Mouse (Mus musculus): ENCODE measurements around the gene Tsr3. TPM values are rescaled to one million over a fixed set of nuclear protein-coding genes. Genes with fewer than 3 reads are reported as not detected.

Tsr3 gene
- polyA plus RNA-seq, 1 experiment from 2014 or later, result 46.4 TPM

- H3K4me1 ChIP-seq, result peaks cover 30% of the 10 kb centered on the region
- 79% methylated on average over 9 of the region's 9 CpGs for WGBS
- H3K4me2 ChIP-seq, result peak within 1 kb of the TSS; percentile 49
- no peak for ATAC-seq (ENCODE audit: borderline replicate concordance, extremely low read depth, low FRiP score, low TSS enrichment)
- H3K27ac ChIP-seq, result peak within 1 kb of the TSS; percentile 97
- H3K9ac ChIP-seq, result peak within 1 kb of the TSS; percentile 98
- H3K9me3 ChIP-seq, result no peaks in the 10 kb centered on the region
- no peaks in the 10 kb centered on the region for H3K27me3 ChIP-seq
- H3K4me3 ChIP-seq, result peak within 1 kb of the TSS; percentile 79
- no peaks in the 10 kb centered on the region for H3K36me3 ChIP-seq
These were observed 34.8 kb downstream of the Tsr3 start, which contains the start of gene Ube2i for GRCm38 (mm10) chr17:25274571-25275346. Gene Ube2i (minus strand): TSS chr17:25274622.

DNA sequence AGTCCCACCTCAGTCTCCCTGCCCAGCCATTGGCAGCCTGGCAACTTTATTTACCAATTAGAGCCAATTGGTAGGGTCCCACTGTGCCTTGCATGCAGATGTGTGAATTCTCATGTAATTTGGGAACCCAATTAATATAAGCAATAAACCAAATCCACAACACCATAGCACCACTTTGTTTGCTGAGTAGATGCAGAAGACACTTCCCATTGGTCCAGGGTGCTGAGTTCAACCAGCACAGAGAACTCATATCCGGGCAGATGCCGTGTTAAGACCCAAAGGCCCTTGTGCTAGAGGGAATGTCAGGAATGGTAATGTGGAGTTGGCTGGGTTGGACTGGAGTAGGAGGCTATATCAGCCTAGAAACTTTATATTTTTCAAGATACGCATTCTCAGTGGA is 35.9 kb downstream of the Tsr3 start:
- H3K4me1 ChIP-seq, result peaks cover 21% of the 10 kb centered on the region
- no peaks in the 10 kb centered on the region for H3K27me3 ChIP-seq
- H3K36me3 ChIP-seq, result no peaks in the 10 kb centered on the region
- H3K4me2 ChIP-seq, result no peak overlapping the region
- 93% methylated on average over 3 of the region's 3 CpGs for WGBS
- no peak for ATAC-seq (ENCODE audit: borderline replicate concordance, extremely low read depth, low FRiP score, low TSS enrichment)
- H3K9ac ChIP-seq, result no peak overlapping the region
- H3K9me3 ChIP-seq, result no peaks in the 10 kb centered on the region
- H3K4me3 ChIP-seq, result no peak overlapping the region
- no peak overlapping the region for H3K27ac ChIP-seq

- H3K4me2 ChIP-seq, result peak overlapping the region; percentile 26; the same call in 1 of the 2 replicates
- no peak overlapping the region for H3K9ac ChIP-seq
- H3K4me1 ChIP-seq, result no peaks in the 10 kb centered on the region
- 34% methylated on average over 11 of the region's 11 CpGs for WGBS
- H3K27me3 ChIP-seq, result no peaks in the 10 kb centered on the region
- no peak overlapping the region for H3K4me3 ChIP-seq
- H3K9me3 ChIP-seq, result no peaks in the 10 kb centered on the region
- no peaks in the 10 kb centered on the region for H3K36me3 ChIP-seq
- no peak for ATAC-seq (ENCODE audit: borderline replicate concordance, extremely low read depth, low FRiP score, low TSS enrichment)
- no peak overlapping the region for H3K27ac ChIP-seq
These were observed 42.2 kb downstream of the Tsr3 start for GRCm38 (mm10) chr17:25282133-25282532.

DNA sequence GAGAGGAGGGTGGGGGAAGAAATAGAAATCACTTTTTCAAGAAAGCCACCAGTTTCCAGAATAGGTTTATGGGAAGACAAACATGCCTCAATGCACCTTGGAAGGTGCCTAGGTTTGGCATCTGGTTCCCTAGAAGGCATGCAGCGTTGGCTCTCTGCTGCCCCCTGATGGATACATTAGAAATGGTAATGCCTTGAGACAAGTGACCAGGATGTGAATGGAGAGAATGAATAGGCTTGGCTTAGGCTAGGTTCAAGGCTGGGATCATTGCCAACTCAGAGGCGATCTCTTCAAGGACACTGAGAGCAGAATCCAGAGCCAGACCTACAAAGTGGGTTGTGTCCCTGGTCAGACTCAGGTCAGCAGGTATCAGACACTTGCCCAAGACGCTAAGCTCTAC is 45.1 kb downstream of the Tsr3 start:
- 19% methylated on average over 3 of the region's 3 CpGs for WGBS
- Histone ChIP-seq H3K27me3 (no peaks in the 10 kb centered on the region), H3K4me2 (no peak overlapping the region), H3K9ac (no peak overlapping the region), H3K9me3 (no peaks in the 10 kb centered on the region), H3K4me1 (no peaks in the 10 kb centered on the region), H3K4me3 (no peak overlapping the region), H3K36me3 (no peaks in the 10 kb centered on the region), H3K27ac (no peak overlapping the region)
- ATAC-seq (ENCODE audit: borderline replicate concordance, extremely low read depth, low FRiP score, low TSS enrichment), result no peak

GRCm38 (mm10) chr17:25288842-25289241 is 48.9 kb downstream of the Tsr3 start:
- Histone ChIP-seq H3K9ac (no peak overlapping the region), H3K9me3 (no peaks in the 10 kb centered on the region), H3K36me3 (no peaks in the 10 kb centered on the region), H3K4me2 (no peak overlapping the region), H3K4me1 (no peaks in the 10 kb centered on the region), H3K4me3 (no peak overlapping the region), H3K27ac (no peak overlapping the region), H3K27me3 (no peaks in the 10 kb centered on the region)
- 15% methylated on average over 4 of the region's 4 CpGs for WGBS
- no peak for ATAC-seq (ENCODE audit: borderline replicate concordance, extremely low read depth, low FRiP score, low TSS enrichment)

- no peak for ATAC-seq (ENCODE audit: borderline replicate concordance, extremely low read depth, low FRiP score, low TSS enrichment)
- H3K27me3 ChIP-seq, result no peaks in the 10 kb centered on the region
- 18% methylated on average over 4 of the region's 4 CpGs for WGBS
- H3K4me3 ChIP-seq, result no peak overlapping the region
- H3K9ac ChIP-seq, result no peak overlapping the region
- H3K4me1 ChIP-seq, result no peaks in the 10 kb centered on the region
- H3K36me3 ChIP-seq, result no peaks in the 10 kb centered on the region
- no peaks in the 10 kb centered on the region for H3K9me3 ChIP-seq
- no peak overlapping the region for H3K4me2 ChIP-seq
- H3K27ac ChIP-seq, result no peak overlapping the region
These were observed 50.4 kb downstream of the Tsr3 start for GRCm38 (mm10) chr17:25290411-25290810.

Small RNA genes lying within 50 kb of the gene (microRNA-seq; reads per million reads assigned to microRNA genes)
- not detected for gene Mir3547

Other genes starting within 250 kb of the Tsr3 start
- gene Cramp1l, start 224.4 kb upstream of the Tsr3 start, polyA plus RNA-seq (2015; fragmentation: Nextera tagmentation; extraction: Ambion mirVana), result 6.3 and 7.6 TPM in 2 replicates
- 17.0 and 18.1 TPM in 2 replicates for gene Ift140, start 224.1 kb upstream of the Tsr3 start, polyA plus RNA-seq (2015; fragmentation: Nextera tagmentation; extraction: Ambion mirVana)
- gene Tmem204, start 156.6 kb upstream of the Tsr3 start, polyA plus RNA-seq (2015; fragmentation: Nextera tagmentation; extraction: Ambion mirVana), result 88.2 and 93.2 TPM in 2 replicates
- 42.2 and 46.3 TPM in 2 replicates for gene Telo2, start 124.2 kb upstream of the Tsr3 start, polyA plus RNA-seq (2015; fragmentation: Nextera tagmentation; extraction: Ambion mirVana)
- gene Ptx4, start 119.4 kb upstream of the Tsr3 start, polyA plus RNA-seq (2015; fragmentation: Nextera tagmentation; extraction: Ambion mirVana), result 0.14 TPM in 1 of 2 replicates, not detected in the other
- gene Clcn7, start 106.8 kb upstream of the Tsr3 start, polyA plus RNA-seq (2015; fragmentation: Nextera tagmentation; extraction: Ambion mirVana), result 21.4 and 22.4 TPM in 2 replicates
- gene Ccdc154, start 77.7 kb upstream of the Tsr3 start, polyA plus RNA-seq (2015; fragmentation: Nextera tagmentation; extraction: Ambion mirVana), result 0.44 and 0.50 TPM in 2 replicates
- 9.0 and 10.3 TPM in 2 replicates for gene Gm38655, start 64.7 kb upstream of the Tsr3 start, polyA plus RNA-seq (2015; fragmentation: Nextera tagmentation; extraction: Ambion mirVana)
- 32.1 and 33.0 TPM in 2 replicates for gene BC003965, start 55.6 kb upstream of the Tsr3 start, polyA plus RNA-seq (2015; fragmentation: Nextera tagmentation; extraction: Ambion mirVana)
- 8.6 and 8.8 TPM in 2 replicates for gene Unkl, start 51.8 kb upstream of the Tsr3 start, polyA plus RNA-seq (2015; fragmentation: Nextera tagmentation; extraction: Ambion mirVana)
- gene Gnptg, start within 50 bp of the Tsr3 start, polyA plus RNA-seq (2015; fragmentation: Nextera tagmentation; extraction: Ambion mirVana), result 43.3 and 47.2 TPM in 2 replicates
- 0.91 and 1.2 TPM in 2 replicates for gene Baiap3, start 16.2 kb downstream of the Tsr3 start, polyA plus RNA-seq (2015; fragmentation: Nextera tagmentation; extraction: Ambion mirVana)
- gene Ube2i, start 34.5 kb downstream of the Tsr3 start, polyA plus RNA-seq (2015; fragmentation: Nextera tagmentation; extraction: Ambion mirVana), result 698 TPM in 2 replicates
- gene Prss34, start 58.2 kb downstream of the Tsr3 start, polyA plus RNA-seq (2015; fragmentation: Nextera tagmentation; extraction: Ambion mirVana), result 0.80 and 1.3 TPM in 2 replicates
- gene Prss28, start 68.5 kb downstream of the Tsr3 start, polyA plus RNA-seq (2015; fragmentation: Nextera tagmentation; extraction: Ambion mirVana), result not detected in 2 replicates
- not detected in 2 replicates for gene Prss29, start 78.5 kb downstream of the Tsr3 start, polyA plus RNA-seq (2015; fragmentation: Nextera tagmentation; extraction: Ambion mirVana)
- gene Tpsab1, start 105.4 kb downstream of the Tsr3 start, polyA plus RNA-seq (2015; fragmentation: Nextera tagmentation; extraction: Ambion mirVana), result 0.19 and 0.24 TPM in 2 replicates
- 3.6 and 5.7 TPM in 2 replicates for gene Tpsb2, start 126.1 kb downstream of the Tsr3 start, polyA plus RNA-seq (2015; fragmentation: Nextera tagmentation; extraction: Ambion mirVana)
- 0.46 and 0.76 TPM in 2 replicates for gene Tpsg1, start 129.1 kb downstream of the Tsr3 start, polyA plus RNA-seq (2015; fragmentation: Nextera tagmentation; extraction: Ambion mirVana)
- gene Cacna1h, start 193.6 kb downstream of the Tsr3 start, polyA plus RNA-seq (2015; fragmentation: Nextera tagmentation; extraction: Ambion mirVana), result 2.5 and 2.6 TPM in 2 replicates
- 2.6 and 3.0 TPM in 2 replicates for gene Tekt4, start 214.4 kb downstream of the Tsr3 start, polyA plus RNA-seq (2015; fragmentation: Nextera tagmentation; extraction: Ambion mirVana)